21 mouse cellular contexts compared by ENCODE assay signal in the genomic region with DNA sequence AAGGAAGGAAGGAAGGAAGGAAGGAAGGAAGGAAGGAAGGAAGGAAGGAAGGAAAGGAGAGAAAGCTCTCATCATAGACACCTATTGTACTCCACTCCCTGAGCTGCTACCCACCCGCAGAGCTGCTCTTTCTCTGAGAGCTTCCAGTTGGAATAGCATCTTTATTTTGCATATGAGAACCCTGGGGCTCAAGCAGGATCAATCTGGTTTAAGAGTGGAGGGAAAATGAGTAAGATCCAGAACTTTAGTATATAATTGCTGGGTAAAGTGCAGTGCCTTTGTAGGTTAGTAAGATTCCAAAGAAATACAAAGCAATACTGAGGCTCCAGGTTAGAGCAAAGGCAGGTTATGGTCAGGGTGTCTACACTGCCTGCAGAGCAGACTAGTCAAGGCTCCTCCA. TPM values are rescaled to one million over a fixed set of nuclear protein-coding genes. Genes with fewer than 3 reads are reported as not detected.
"Had no signal": no experiment of that assay in that cellular context is flagged by ENCODE, and none has a peak within 500 bp of the region (broad histone marks: within the 10 kb centered on the region; RNA-seq: fewer than 3 reads in every experiment).

No protein-coding gene starts in this region.

- H3K4me1 ChIP-seq: midbrain, embryonic 10.5 days; midbrain, embryonic 12.5 days; neural tube, embryonic 13.5 days had no signal

- H3K9ac ChIP-seq: lung, embryonic 14.5 days; midbrain, embryonic 12.5 days; neural tube, embryonic 13.5 days; neural tube, embryonic 15.5 days had no signal

- DNase-seq: lung, adult 18-20 months; lung, embryonic 14.5 days; lung, postnatal 10 days; lung, postnatal 4 days; midbrain, embryonic 14.5 days; retina, postnatal 1 day; right cerebral cortex, adult 18-20 months; right cerebral cortex, postnatal 25 days; right cerebral cortex, postnatal 4 days; spleen, adult 18-20 months; thymus, adult 18-20 months; thymus, postnatal 14 days; thymus, postnatal 36 days had no signal

- H3K4me3 ChIP-seq: midbrain, embryonic 10.5 days; midbrain, embryonic 12.5 days; myocyte; neural tube, embryonic 13.5 days; neural tube, embryonic 15.5 days had no signal

- ATAC-seq: midbrain, embryonic 16.5 days had no signal

- H3K27ac ChIP-seq: midbrain, embryonic 10.5 days; midbrain, embryonic 12.5 days; neural tube, embryonic 13.5 days; neural tube, embryonic 15.5 days had no signal

- H3K9me3 ChIP-seq: midbrain, embryonic 10.5 days; midbrain, embryonic 12.5 days; neural tube, embryonic 13.5 days; neural tube, embryonic 15.5 days had no signal

- H3K4me2 ChIP-seq: lung, embryonic 14.5 days; midbrain, embryonic 12.5 days; neural tube, embryonic 13.5 days; neural tube, embryonic 15.5 days had no signal

- H3K36me3 ChIP-seq: midbrain, embryonic 10.5 days; midbrain, embryonic 12.5 days; neural tube, embryonic 13.5 days; neural tube, embryonic 15.5 days had no signal

RNA-seq across cellular contexts. Expression of gene Grin2a, which starts 6.2 kb away (rescaled TPM):
- total RNA-seq: megakaryocyte-erythroid progenitor cell, adult 5-6 weeks had no signal
- polyA plus RNA-seq: thymus, postnatal 0 days had no signal
